Mouse (Mus musculus) liver, postnatal 0 days (tissue): ENCODE data around the gene Lypd6b.

Experiments used
- CTCF ChIP-seq: sonication (generic); IDR thresholded peaks from 2 replicates; pipeline ENCODE4 v1.5.1; 2016; ENCODE audit warnings: antibody characterized with exemption, low read depth
- EP300 ChIP-seq: IDR thresholded peaks from 2 replicates; pipeline ENCODE4 v1.6.1; 2016; ENCODE audit warnings: antibody characterized with exemption, low read depth, mild to moderate bottlenecking

DNA sequence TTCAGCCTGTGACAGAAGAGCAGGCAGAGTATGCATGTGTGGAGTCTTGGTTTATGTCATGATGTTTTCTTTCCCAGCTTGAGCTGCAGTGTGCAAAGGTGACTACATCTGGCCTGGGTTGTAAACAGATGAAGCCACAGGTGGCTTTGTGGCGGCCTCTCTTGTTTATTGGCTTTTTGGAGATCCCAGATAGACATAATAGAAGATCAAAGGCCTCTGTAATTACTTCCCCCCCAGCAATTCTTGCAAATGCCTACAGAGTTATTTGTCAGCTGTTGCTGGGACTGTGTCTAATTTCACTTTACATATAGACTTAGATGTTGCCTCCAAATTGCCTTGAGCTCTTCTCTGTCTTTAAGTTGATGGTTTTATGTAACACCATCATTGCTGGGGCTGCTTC, 38.1 kb downstream of the Lypd6b start:
- TF ChIP-seq CTCF (no peak), EP300 (no peak)
